Mouse (Mus musculus): ENCODE results near the gene Gm10722. TPM values are rescaled to one million over a fixed set of nuclear protein-coding genes. Genes with fewer than 3 reads are reported as not detected.
"Not testable (repeated sequence)": the region's sequence is repeated elsewhere in the genome, so short reads cannot be mapped to it uniquely, and the experiment has no call there.

Gm10722 gene
- polyA plus RNA-seq, 1 experiment from 2014 or later, result not detected

- ATAC-seq (replicated peaks; ENCODE audit: low FRiP score, low TSS enrichment, low read depth), result not testable (repeated sequence)
- DNase-seq (ENCODE audit: low spot score), result peak; percentile 89
These were observed 30.1 kb downstream of the Gm10722 start for GRCm38 (mm10) chr9:3030677-3031318.

GRCm38 (mm10) chr9:3034299-3034698 is 33.6 kb downstream of the Gm10722 start, which contains the start of gene Gm17535:
Gene Gm17535, plus strand, starts transcription at chr9:3034599.
- not testable (repeated sequence) for ATAC-seq (replicated peaks; ENCODE audit: low FRiP score, low TSS enrichment, low read depth); H3K9ac ChIP-seq (ENCODE audit: low read length); H3K4me2 ChIP-seq (ENCODE audit: low read length); H3K36me3 ChIP-seq (ENCODE audit: control insufficient read depth, insufficient read depth, low read length); H3K4me3 ChIP-seq (ENCODE audit: low read depth, low read length); DNase-seq (ENCODE audit: low spot score); H3K27ac ChIP-seq (ENCODE audit: low read depth); H3K4me1 ChIP-seq (replicated peaks; ENCODE audit: control insufficient read depth, insufficient read depth, low read length); H3K27me3 ChIP-seq (replicated peaks; ENCODE audit: control insufficient read depth, insufficient read depth, low read length); H3K9me3 ChIP-seq (ENCODE audit: control insufficient read depth, low read length)
- no CpG with 5 or more reads among the region's 8 CpGs for WGBS

More at GRCm38 (mm10) chr9:3030677-3031318, 30.1 kb downstream of the Gm10722 start:
- not testable (repeated sequence) for H3K4me3 ChIP-seq (ENCODE audit: low read depth, low read length); H3K27ac ChIP-seq (ENCODE audit: low read depth); H3K27me3 ChIP-seq (replicated peaks; ENCODE audit: control insufficient read depth, insufficient read depth, low read length); H3K36me3 ChIP-seq (ENCODE audit: control insufficient read depth, insufficient read depth, low read length); H3K4me1 ChIP-seq (replicated peaks; ENCODE audit: control insufficient read depth, insufficient read depth, low read length); H3K9me3 ChIP-seq (ENCODE audit: control insufficient read depth, low read length); H3K9ac ChIP-seq (ENCODE audit: low read length); H3K4me2 ChIP-seq (ENCODE audit: low read length)
- 63% methylated on average over 2 of the region's 10 CpGs for WGBS

- not testable (repeated sequence) for ATAC-seq (replicated peaks; ENCODE audit: low FRiP score, low TSS enrichment, low read depth); H3K4me2 ChIP-seq (ENCODE audit: low read length); DNase-seq (ENCODE audit: low spot score); H3K27ac ChIP-seq (ENCODE audit: low read depth); H3K4me3 ChIP-seq (ENCODE audit: low read depth, low read length); H3K9me3 ChIP-seq (ENCODE audit: control insufficient read depth, low read length); H3K36me3 ChIP-seq (ENCODE audit: control insufficient read depth, insufficient read depth, low read length); H3K9ac ChIP-seq (ENCODE audit: low read length); H3K4me1 ChIP-seq (replicated peaks; ENCODE audit: control insufficient read depth, insufficient read depth, low read length); H3K27me3 ChIP-seq (replicated peaks; ENCODE audit: control insufficient read depth, insufficient read depth, low read length)
- 74% methylated on average over 6 of the region's 8 CpGs for WGBS
These were observed 35.9 kb downstream of the Gm10722 start, which contains the start of gene Gm10715 for GRCm38 (mm10) chr9:3036577-3036976. Gene Gm10715, plus strand, starts transcription at chr9:3036877.

- not testable (repeated sequence) for H3K27me3 ChIP-seq (replicated peaks; ENCODE audit: control insufficient read depth, insufficient read depth, low read length); H3K36me3 ChIP-seq (ENCODE audit: control insufficient read depth, insufficient read depth, low read length); DNase-seq (ENCODE audit: low spot score); H3K27ac ChIP-seq (ENCODE audit: low read depth); H3K4me1 ChIP-seq (replicated peaks; ENCODE audit: control insufficient read depth, insufficient read depth, low read length); ATAC-seq (replicated peaks; ENCODE audit: low FRiP score, low TSS enrichment, low read depth); H3K4me2 ChIP-seq (ENCODE audit: low read length); H3K4me3 ChIP-seq (ENCODE audit: low read depth, low read length); H3K9ac ChIP-seq (ENCODE audit: low read length); H3K9me3 ChIP-seq (ENCODE audit: control insufficient read depth, low read length)
- 60% methylated on average over 4 of the region's 4 CpGs for WGBS
These were observed 37.4 kb downstream of the Gm10722 start for GRCm38 (mm10) chr9:3038161-3038560.

Small RNA genes within 50 kb of the gene (microRNA-seq; reads per million reads assigned to microRNA genes)
- not detected for gene Mir101c

Other genes starting within 250 kb of the Gm10722 start
- gene Gm11168, start 2.4 kb downstream of the Gm10722 start, polyA plus RNA-seq (2014; fragmentation: Nextera tagmentation; extraction: Ambion mirVana), result not detected in 2 replicates
- not detected in 2 replicates for gene Gm10721, start 12.2 kb downstream of the Gm10722 start, polyA plus RNA-seq (2014; fragmentation: Nextera tagmentation; extraction: Ambion mirVana)
- gene Gm10720, start 14.7 kb downstream of the Gm10722 start, polyA plus RNA-seq (2014; fragmentation: Nextera tagmentation; extraction: Ambion mirVana), result not detected in 2 replicates
- not detected in 2 replicates for gene Gm10719, start 16.5 kb downstream of the Gm10722 start, polyA plus RNA-seq (2014; fragmentation: Nextera tagmentation; extraction: Ambion mirVana)
- gene Gm10718, start 22.6 kb downstream of the Gm10722 start, polyA plus RNA-seq (2014; fragmentation: Nextera tagmentation; extraction: Ambion mirVana), result 0.32 and 0.81 TPM in 2 replicates
- gene Gm10717, start 24.5 kb downstream of the Gm10722 start, polyA plus RNA-seq (2014; fragmentation: Nextera tagmentation; extraction: Ambion mirVana), result not detected in 2 replicates
- gene Gm17535, start 33.7 kb downstream of the Gm10722 start, polyA plus RNA-seq (2014; fragmentation: Nextera tagmentation; extraction: Ambion mirVana), result not detected in 2 replicates
- not detected in 2 replicates for gene Gm10715, start 36.0 kb downstream of the Gm10722 start, polyA plus RNA-seq (2014; fragmentation: Nextera tagmentation; extraction: Ambion mirVana)

Measured in intestine, embryonic 14.5 days (tissue).